In the genomic region with DNA sequence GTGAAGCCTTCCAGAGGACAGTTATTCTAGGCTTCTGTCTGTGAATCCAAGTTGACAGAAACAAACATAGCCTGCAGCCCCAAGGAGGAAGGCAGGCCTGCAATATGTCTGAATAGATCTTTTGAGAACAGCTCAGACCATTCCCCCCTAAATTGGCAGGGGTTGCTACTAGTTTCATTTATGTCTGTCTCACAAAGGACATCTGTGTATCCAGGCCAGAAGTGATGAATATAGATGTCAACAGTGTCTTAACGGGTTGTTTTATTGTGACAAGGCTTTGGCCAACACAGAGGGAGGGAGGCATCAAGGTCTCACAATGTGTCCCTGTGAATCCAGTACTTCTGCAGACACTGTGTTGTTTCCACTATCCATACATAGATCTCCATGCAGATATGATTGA, we compare ENCODE assay signal across 16 mouse cellular contexts. TPM values are rescaled to one million over a fixed set of nuclear protein-coding genes. Genes with fewer than 3 reads are reported as not detected.
"Had no signal": no experiment of that assay in that cellular context is flagged by ENCODE, and none has a peak within 500 bp of the region (broad histone marks: within the 10 kb centered on the region; RNA-seq: fewer than 3 reads in every experiment).

No protein-coding gene starts in this region.

- H3K9ac ChIP-seq: kidney, embryonic 15.5 days; liver, embryonic 15.5 days had no signal

- H3K36me3 ChIP-seq: kidney, embryonic 15.5 days; limb, embryonic 10.5 days; liver, embryonic 15.5 days; midbrain, embryonic 10.5 days had no signal

- H3K9me3 ChIP-seq: kidney, embryonic 15.5 days; limb, embryonic 10.5 days; liver, embryonic 15.5 days; midbrain, embryonic 10.5 days had no signal

- H3K4me2 ChIP-seq: kidney, embryonic 15.5 days; liver, embryonic 11.5 days; liver, embryonic 15.5 days had no signal

- H3K27ac ChIP-seq: kidney, embryonic 15.5 days; left cerebral cortex, adult 2 months; limb, embryonic 10.5 days; liver, embryonic 15.5 days; midbrain, embryonic 10.5 days had no signal

- DNase-seq: kidney, postnatal 14 days; lung, adult 2 months; lung, postnatal 36 days; thymus, postnatal 36 days had no signal

- ATAC-seq: lung, postnatal 0 days had no signal

- H3K4me1 ChIP-seq: kidney, embryonic 15.5 days; limb, embryonic 10.5 days; liver, embryonic 15.5 days; midbrain, embryonic 10.5 days had no signal

- H3K4me3 ChIP-seq: kidney, embryonic 15.5 days; left cerebral cortex, adult 2 months; limb, embryonic 10.5 days; liver, embryonic 15.5 days; midbrain, embryonic 10.5 days had no signal

- H3K27me3 ChIP-seq: kidney, embryonic 15.5 days; liver, embryonic 15.5 days had no signal

RNA-seq across cellular contexts. Expression of gene Ces2a, which starts 23.8 kb away (rescaled TPM):
- total RNA-seq: layer of hippocampus, postnatal 14 days; left cerebral cortex, adult 2 months; left cerebral cortex, postnatal 14 days; megakaryocyte progenitor cell, adult 5-6 weeks had no signal
- polyA plus RNA-seq: limb, embryonic 10.5 days; midbrain, embryonic 10.5 days; midbrain, embryonic 14.5 days; neural tube, embryonic 14.5 days had no signal
